Mouse (Mus musculus): ENCODE results near the gene Maml3. TPM values are rescaled to one million over a fixed set of nuclear protein-coding genes. Genes with fewer than 3 reads are reported as not detected.

Maml3 gene
- total RNA-seq, 1 experiment, result 1.2 TPM

Other genes starting within 250 kb of the Maml3 start
- 2.3 and 2.7 TPM in 2 replicates for gene Foxo1, start 163.3 kb upstream of the Maml3 start, total RNA-seq (2012; rRNA removed)

Measured in ES-E14 (cell line).